Mouse (Mus musculus) adrenal gland, adult 8-10 months (tissue): Measurements from ENCODE around the gene Lbh. TPM values are rescaled to one million over a fixed set of nuclear protein-coding genes. Genes with fewer than 3 reads are reported as not detected.
A peak's percentile ranks its signal among the peaks of the same experiment; 100 is the strongest.

Experiments
- DNase-seq: peaks from one replicate; pipeline ENCODE4 v3.0.0; 2022
- total RNA-seq, 4 experiments: library from RNA; stranded (reverse); gene quantifications; 2 replicates each; pipeline ENCODE4 v1.2.4; 2022

Gene Lbh
- total RNA-seq, 4 experiments from 2014 or later: 28.5 to 45.1 (median 37.6) TPM

- no peak for DNase-seq
These were observed 6.4 kb upstream of the Lbh start for GRCm38 (mm10) chr17:72911751-72912150.

- DNase-seq: no peak
These were observed 4.0 kb upstream of the Lbh start for GRCm38 (mm10) chr17:72914082-72914481.

GRCm38 (mm10) chr17:72917241-72918030, 669 bp upstream of the Lbh start:
- peak; percentile 58 for DNase-seq

- peak; percentile 46 for DNase-seq
These were observed 751 bp downstream of the Lbh start for GRCm38 (mm10) chr17:72918571-72919541.

GRCm38 (mm10) chr17:72919641-72920040, 1.5 kb downstream of the Lbh start:
- no peak for DNase-seq

GRCm38 (mm10) chr17:72920430-72920829, 2.3 kb downstream of the Lbh start:
- DNase-seq: no peak

GRCm38 (mm10) chr17:72920971-72921370, 2.9 kb downstream of the Lbh start:
- DNase-seq: no peak

- DNase-seq: no peak
These were observed 4.1 kb downstream of the Lbh start for GRCm38 (mm10) chr17:72922206-72922605.

GRCm38 (mm10) chr17:72923283-72923682, 5.2 kb downstream of the Lbh start:
- DNase-seq: no peak

GRCm38 (mm10) chr17:72924295-72924694, 6.2 kb downstream of the Lbh start:
- DNase-seq: no peak

GRCm38 (mm10) chr17:72925111-72925510, 7.0 kb downstream of the Lbh start:
- DNase-seq: no peak

- DNase-seq: peak; percentile 46
These were observed 7.9 kb downstream of the Lbh start for GRCm38 (mm10) chr17:72925804-72926617.

GRCm38 (mm10) chr17:72926994-72927393, 8.9 kb downstream of the Lbh start:
- no peak for DNase-seq

GRCm38 (mm10) chr17:72933116-72933515, 15.0 kb downstream of the Lbh start:
- DNase-seq: no peak

GRCm38 (mm10) chr17:72934146-72934545, 16.0 kb downstream of the Lbh start:
- no peak for DNase-seq

- no peak for DNase-seq
These were observed 16.5 kb downstream of the Lbh start for GRCm38 (mm10) chr17:72934653-72935052.

- DNase-seq: no peak
These were observed 17.8 kb downstream of the Lbh start for GRCm38 (mm10) chr17:72935921-72936320.

GRCm38 (mm10) chr17:72936336-72936735, 18.2 kb downstream of the Lbh start:
- DNase-seq: no peak

- no peak for DNase-seq
These were observed 19.1 kb downstream of the Lbh start for GRCm38 (mm10) chr17:72937204-72937603.

GRCm38 (mm10) chr17:72938026-72938795, 20.1 kb downstream of the Lbh start:
- DNase-seq: no peak

- no peak for DNase-seq
These were observed 20.9 kb downstream of the Lbh start for GRCm38 (mm10) chr17:72938871-72939568.
